Mouse (Mus musculus): Measurements from ENCODE around the gene Maob.
A peak's percentile ranks its signal among the peaks of the same experiment; 100 is the strongest.

Maob gene

GRCm38 (mm10) chrX:16817261-16817769 is at the start of gene Maob:
Gene Maob, minus strand, starts transcription at chrX:16817366.
- DNase-seq, result peak; percentile 11

- DNase-seq, result peak; percentile 10
Observed at GRCm38 (mm10) chrX:16860244-16860643, 43.1 kb upstream of the Maob start.

- DNase-seq, result no peak
Observed at GRCm38 (mm10) chrX:16846034-16846433, 28.9 kb upstream of the Maob start.

GRCm38 (mm10) chrX:16841443-16841842 is 24.3 kb upstream of the Maob start:
- DNase-seq, result no peak

- no peak for DNase-seq
Observed at GRCm38 (mm10) chrX:16837293-16837692, 20.1 kb upstream of the Maob start.

GRCm38 (mm10) chrX:16836488-16837082 is 19.4 kb upstream of the Maob start:
- peak; percentile 16 for DNase-seq

GRCm38 (mm10) chrX:16826028-16826427 is 8.9 kb upstream of the Maob start:
- no peak for DNase-seq

- no peak for DNase-seq
Observed at GRCm38 (mm10) chrX:16815965-16816364, 1.2 kb downstream of the Maob start.

- DNase-seq, result no peak
Observed at GRCm38 (mm10) chrX:16812080-16812479, 5.1 kb downstream of the Maob start.

- no peak for DNase-seq
Observed at GRCm38 (mm10) chrX:16767453-16767852, 49.7 kb downstream of the Maob start.

- DNase-seq, result peak; percentile 12
Observed at GRCm38 (mm10) chrX:16766156-16766555, 51.0 kb downstream of the Maob start.

GRCm38 (mm10) chrX:16761430-16761829 is 55.7 kb downstream of the Maob start:
- DNase-seq, result peak; percentile 0

- no peak for DNase-seq
Observed at GRCm38 (mm10) chrX:16754761-16755160, 62.4 kb downstream of the Maob start.

- no peak for DNase-seq
Observed at GRCm38 (mm10) chrX:16748932-16749331, 68.2 kb downstream of the Maob start.

GRCm38 (mm10) chrX:16714033-16714432 is 103.1 kb downstream of the Maob start:
- no peak for DNase-seq

GRCm38 (mm10) chrX:16706094-16706493 is 111.1 kb downstream of the Maob start:
- no peak for DNase-seq

Measured in kidney, adult 9 months (tissue).